Mouse (Mus musculus): ENCODE results near the gene Isyna1. TPM values are rescaled to one million over a fixed set of nuclear protein-coding genes. Genes with fewer than 3 reads are reported as not detected.
A peak's percentile ranks its signal among the peaks of the same experiment; 100 is the strongest.

Gene Isyna1
- polyA plus RNA-seq, 1 experiment from 2014 or later = 87.1 TPM

DNA sequence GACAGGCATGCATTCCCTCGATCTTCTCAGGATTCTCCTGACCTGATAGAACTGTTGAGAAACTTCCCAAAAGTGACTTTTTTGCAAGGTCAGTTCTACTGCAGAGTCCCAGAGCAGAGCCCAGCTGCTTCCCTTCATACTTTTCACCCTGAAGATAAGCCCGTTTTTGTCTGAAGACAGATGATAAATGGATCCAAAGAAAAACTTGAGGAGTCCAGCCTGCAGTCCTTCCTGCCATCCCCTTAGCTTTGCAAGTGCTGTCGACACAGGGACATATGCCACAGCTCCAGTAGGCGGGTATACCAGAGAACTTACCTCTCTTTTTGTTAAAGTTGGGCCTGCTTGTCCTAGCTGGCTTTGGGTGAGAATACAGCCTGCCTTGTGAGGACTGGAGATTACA is 32.8 kb upstream of the Isyna1 start:
- Histone ChIP-seq H3K9me3 (replicated peaks) (no peaks in the 10 kb centered on the region), H3K36me3 (ENCODE audit: poor library complexity, severe bottlenecking) (no peaks in the 10 kb centered on the region), H3K27ac (no peak overlapping the region), H3K4me2 (no peak overlapping the region), H3K27me3 (no peaks in the 10 kb centered on the region), H3K4me3 (no peak overlapping the region), H3K4me1 (peaks cover 13% of the 10 kb centered on the region), H3K9ac (no peak overlapping the region)
- ATAC-seq = no peak
- WGBS = 80% methylated on average over 4 of the region's 4 CpGs

DNA sequence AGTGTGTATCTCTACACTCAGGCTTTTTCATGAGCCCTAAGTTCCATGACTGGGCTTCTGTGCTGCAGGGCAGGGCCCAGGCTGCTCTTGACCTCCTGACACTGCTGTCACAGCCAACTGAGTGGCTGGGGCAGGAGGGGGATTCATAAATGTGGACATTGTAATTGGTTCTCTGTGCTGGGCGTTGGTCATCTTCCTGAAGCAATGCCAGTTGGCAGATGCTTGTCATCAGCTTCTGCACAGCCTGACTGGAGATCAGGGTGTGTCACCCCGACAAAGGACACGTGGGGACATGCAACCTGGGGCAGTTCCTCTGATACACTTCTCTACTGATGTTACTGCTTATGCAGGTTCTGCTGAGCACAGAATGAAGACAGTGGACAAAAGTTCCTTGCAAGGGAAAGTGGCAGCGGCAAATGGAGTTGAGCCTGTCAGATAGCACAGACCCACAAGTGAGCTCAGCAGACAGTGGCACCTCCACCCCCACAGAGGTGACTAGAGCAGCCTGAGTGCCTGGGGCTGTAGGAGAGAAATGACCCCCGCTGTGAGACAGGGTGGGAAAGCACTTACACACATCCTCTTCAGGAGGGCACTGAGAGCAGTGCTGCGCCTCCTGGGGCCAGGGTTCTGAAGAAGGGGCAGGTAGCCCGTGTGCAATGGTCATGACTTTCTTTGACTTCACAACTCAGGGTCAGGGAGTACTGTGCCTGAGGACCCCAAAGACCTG is 32.2 kb upstream of the Isyna1 start:
- H3K4me2 ChIP-seq = no peak overlapping the region
- no peaks in the 10 kb centered on the region for H3K27me3 ChIP-seq
- no peak overlapping the region for H3K9ac ChIP-seq
- peaks cover 13% of the 10 kb centered on the region for H3K4me1 ChIP-seq
- H3K4me3 ChIP-seq = no peak overlapping the region
- no peak overlapping the region for H3K27ac ChIP-seq
- 87% methylated on average over 7 of the region's 7 CpGs for WGBS
- H3K9me3 ChIP-seq (replicated peaks) = no peaks in the 10 kb centered on the region
- ATAC-seq = no peak
- H3K36me3 ChIP-seq (ENCODE audit: poor library complexity, severe bottlenecking) = no peaks in the 10 kb centered on the region

DNA sequence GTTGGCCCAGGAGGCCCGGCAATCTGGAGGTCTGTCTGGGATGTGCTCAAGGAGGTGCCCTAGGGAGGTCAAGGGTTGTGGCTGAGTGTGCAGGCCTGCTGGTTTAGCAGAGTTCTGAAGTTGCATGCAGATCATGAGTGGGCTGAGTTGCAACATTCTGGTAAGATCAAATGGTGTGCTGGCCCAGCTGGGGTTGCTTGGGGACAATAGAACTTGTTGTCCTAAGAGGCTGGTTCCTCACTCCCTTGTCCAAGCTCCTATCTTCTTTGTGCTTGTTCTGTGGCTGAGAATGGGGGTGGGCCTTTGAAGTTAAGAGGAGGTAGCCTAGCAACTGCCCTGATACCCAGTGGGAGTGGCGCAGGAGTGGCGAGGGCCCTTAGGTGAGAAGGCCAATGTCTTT is 31.4 kb upstream of the Isyna1 start:
- Histone ChIP-seq H3K9me3 (replicated peaks) (no peaks in the 10 kb centered on the region), H3K4me1 (peaks cover 13% of the 10 kb centered on the region), H3K4me2 (no peak overlapping the region), H3K9ac (no peak overlapping the region), H3K4me3 (no peak overlapping the region), H3K27me3 (no peaks in the 10 kb centered on the region), H3K27ac (no peak overlapping the region), H3K36me3 (ENCODE audit: poor library complexity, severe bottlenecking) (no peaks in the 10 kb centered on the region)
- no peak for ATAC-seq
- 90% methylated on average over 3 of the region's 3 CpGs for WGBS

DNA sequence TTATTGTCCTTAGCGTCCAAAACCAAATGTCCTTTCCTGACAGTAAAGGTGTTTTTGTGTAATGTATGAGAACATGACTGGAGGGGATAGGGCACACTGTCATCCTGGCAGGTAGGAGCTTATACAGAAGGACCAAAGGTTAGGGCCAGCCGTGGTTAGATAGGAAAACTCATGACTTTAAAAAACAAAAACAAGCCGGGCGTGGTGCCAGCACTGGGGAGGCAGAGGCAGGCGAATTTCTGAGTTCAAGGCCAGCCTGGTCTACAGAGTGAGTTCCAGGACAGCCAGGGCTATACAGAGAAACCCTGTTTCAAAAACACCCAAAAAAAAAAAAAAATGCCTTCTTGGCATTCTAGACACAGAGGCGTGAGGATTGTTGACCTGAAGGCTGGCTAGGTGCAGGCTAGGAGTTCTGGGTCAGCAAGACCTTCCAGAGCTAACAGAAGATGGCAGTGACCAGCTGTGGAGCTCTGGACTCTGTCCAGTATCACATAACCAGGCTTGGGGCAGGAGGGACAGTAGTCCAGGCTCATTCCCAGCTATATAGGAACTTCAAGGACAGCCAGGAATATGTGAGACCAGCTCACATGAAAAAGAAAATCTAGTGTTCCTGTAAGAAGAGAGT is 30.3 kb upstream of the Isyna1 start:
- 91% methylated on average over 6 of the region's 6 CpGs for WGBS
- H3K9ac ChIP-seq = no peak overlapping the region
- H3K27ac ChIP-seq = no peak overlapping the region
- no peaks in the 10 kb centered on the region for H3K9me3 ChIP-seq (replicated peaks)
- ATAC-seq = no peak
- H3K36me3 ChIP-seq (ENCODE audit: poor library complexity, severe bottlenecking) = no peaks in the 10 kb centered on the region
- peaks cover 13% of the 10 kb centered on the region for H3K4me1 ChIP-seq
- no peak overlapping the region for H3K4me3 ChIP-seq
- H3K27me3 ChIP-seq = no peaks in the 10 kb centered on the region
- H3K4me2 ChIP-seq = no peak overlapping the region

DNA sequence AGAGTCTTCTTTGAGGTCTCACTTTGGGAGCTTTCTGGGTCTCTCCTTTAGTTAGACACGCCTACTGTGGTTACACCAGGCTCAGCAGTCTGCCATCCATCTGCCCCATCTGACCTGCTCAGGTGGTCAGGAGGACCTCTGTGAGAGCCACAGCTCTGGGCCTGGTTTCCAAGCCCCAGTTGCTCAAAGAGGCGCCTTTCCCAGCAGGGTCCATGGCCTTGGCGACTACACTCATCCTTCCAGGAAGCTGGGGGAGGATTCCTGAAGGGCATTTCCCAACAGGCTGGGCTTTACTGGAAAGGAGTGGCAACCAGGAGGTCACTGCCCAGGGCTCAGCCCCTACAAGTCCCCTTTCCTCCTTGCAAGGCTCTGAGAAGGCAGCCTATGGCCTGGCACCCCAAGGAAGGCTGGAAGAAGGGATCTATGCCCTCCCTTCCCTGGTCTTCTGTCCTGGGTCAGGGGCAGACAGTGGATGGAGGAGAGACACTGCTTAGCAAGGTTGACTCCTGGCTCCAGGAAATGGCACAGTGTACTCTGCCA is 29.4 kb upstream of the Isyna1 start:
- ATAC-seq = no peak
- Histone ChIP-seq H3K36me3 (ENCODE audit: poor library complexity, severe bottlenecking) (no peaks in the 10 kb centered on the region), H3K27ac (no peak overlapping the region), H3K9me3 (replicated peaks) (no peaks in the 10 kb centered on the region), H3K4me1 (peaks cover 13% of the 10 kb centered on the region), H3K4me3 (no peak overlapping the region), H3K9ac (no peak overlapping the region), H3K27me3 (no peaks in the 10 kb centered on the region), H3K4me2 (no peak overlapping the region)
- 83% methylated on average over 3 of the region's 3 CpGs for WGBS

DNA sequence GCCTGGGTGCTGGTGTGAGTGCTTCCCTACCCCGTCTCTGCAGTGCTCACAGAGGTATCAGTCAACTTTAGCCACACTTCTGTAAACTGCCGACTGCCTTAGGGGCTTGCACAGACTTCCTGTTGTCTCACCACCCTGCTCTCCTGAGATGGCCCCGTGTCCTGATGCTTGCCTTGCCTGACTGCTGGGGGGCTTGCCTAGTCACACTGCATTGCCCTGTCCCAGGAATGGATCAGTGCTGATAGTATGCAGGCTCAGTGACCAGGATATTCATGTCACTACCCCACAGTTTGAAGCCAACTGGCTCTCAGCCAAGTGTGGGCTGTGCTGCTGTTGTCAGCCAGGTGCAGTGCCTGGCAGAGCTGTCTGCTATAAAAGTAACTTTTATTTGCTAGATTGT is 28.6 kb upstream of the Isyna1 start:
- H3K9ac ChIP-seq = 0 out of 2 replicates have a peak overlapping the region, but pooled peaks have one; percentile 8
- ATAC-seq = no peak
- WGBS = 78% methylated on average over 3 of the region's 3 CpGs
- H3K4me2 ChIP-seq = no peak overlapping the region
- no peaks in the 10 kb centered on the region for H3K9me3 ChIP-seq (replicated peaks)
- H3K4me1 ChIP-seq = peaks cover 13% of the 10 kb centered on the region
- no peaks in the 10 kb centered on the region for H3K36me3 ChIP-seq (ENCODE audit: poor library complexity, severe bottlenecking)
- no peak overlapping the region for H3K4me3 ChIP-seq
- H3K27ac ChIP-seq = no peak overlapping the region
- H3K27me3 ChIP-seq = no peaks in the 10 kb centered on the region

DNA sequence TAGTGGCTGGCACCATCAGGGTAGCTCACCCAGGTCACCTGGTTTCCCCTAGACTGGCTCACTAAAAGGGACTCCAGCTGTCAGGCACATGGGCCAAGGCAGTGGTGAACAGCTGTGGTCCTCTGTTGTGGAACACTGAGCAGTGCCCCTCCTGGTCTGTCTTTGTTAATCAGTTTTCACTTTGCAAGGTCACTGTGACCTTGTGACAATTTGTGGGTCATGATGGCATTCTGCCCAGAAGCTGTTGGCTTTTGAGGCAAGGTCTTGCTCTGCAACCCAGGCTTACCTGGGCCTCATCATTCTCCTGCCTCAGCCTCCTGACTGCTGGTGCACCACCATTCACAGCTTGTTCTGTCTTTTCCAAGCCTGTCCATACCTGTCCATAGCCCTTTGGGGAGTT is 23.8 kb upstream of the Isyna1 start:
- H3K9me3 ChIP-seq (replicated peaks) = no peaks in the 10 kb centered on the region; the same call in 1 of the 2 replicates
- H3K36me3 ChIP-seq (ENCODE audit: poor library complexity, severe bottlenecking) = peaks cover 24% of the 10 kb centered on the region
- no peak overlapping the region for H3K27ac ChIP-seq
- no peak overlapping the region for H3K4me3 ChIP-seq
- H3K9ac ChIP-seq = no peak overlapping the region
- no peak for ATAC-seq
- peaks cover 6% of the 10 kb centered on the region for H3K4me1 ChIP-seq
- H3K4me2 ChIP-seq = no peak overlapping the region
- no peaks in the 10 kb centered on the region for H3K27me3 ChIP-seq

DNA sequence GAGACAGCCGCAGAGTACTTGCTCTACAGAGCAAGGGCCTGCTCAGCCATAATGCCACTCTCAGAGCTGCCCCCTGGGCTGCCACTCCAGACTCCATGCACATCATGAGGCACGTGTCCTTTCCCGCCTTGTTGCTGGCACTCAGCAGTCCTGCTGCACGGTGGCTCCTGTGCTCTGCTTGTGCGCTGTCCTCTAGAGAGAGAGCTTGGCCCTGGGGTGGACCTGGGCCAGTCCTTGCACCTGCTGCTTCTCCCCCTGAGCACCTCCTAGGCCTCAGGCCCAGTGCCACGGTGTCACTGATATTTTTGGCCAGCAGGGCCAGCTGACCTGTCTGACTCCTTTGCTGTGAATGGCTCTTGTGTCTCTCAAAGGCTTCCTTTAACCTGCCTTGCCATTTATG is 23.2 kb upstream of the Isyna1 start:
- Histone ChIP-seq H3K9me3 (replicated peaks) (no peaks in the 10 kb centered on the region; the same call in 1 of the 2 replicates), H3K9ac (no peak overlapping the region), H3K4me2 (no peak overlapping the region), H3K36me3 (ENCODE audit: poor library complexity, severe bottlenecking) (peaks cover 25% of the 10 kb centered on the region), H3K27me3 (no peaks in the 10 kb centered on the region), H3K4me3 (no peak overlapping the region), H3K27ac (no peak overlapping the region), H3K4me1 (no peaks in the 10 kb centered on the region)
- no peak for ATAC-seq
- WGBS = 82% methylated on average over 6 of the region's 6 CpGs

DNA sequence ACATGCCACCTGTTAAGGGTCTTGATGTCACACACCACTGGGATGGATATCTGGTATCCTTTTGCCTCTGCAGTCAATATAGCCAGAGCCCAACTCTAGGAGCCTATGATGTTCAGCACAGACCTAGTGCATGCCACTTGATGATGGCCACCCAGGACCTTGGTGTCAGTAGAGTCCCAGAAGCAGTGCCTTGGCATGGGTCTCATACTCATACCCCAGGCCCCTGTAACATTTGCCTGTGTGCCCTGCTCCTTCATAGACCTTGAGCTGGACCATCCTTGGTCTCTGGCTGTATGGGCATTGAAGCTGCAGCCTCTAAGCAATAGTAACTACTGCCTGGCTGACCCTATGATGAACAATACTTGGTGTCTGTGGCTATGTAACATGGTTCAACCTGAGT is 19.9 kb upstream of the Isyna1 start:
- H3K27ac ChIP-seq = no peak overlapping the region

DNA sequence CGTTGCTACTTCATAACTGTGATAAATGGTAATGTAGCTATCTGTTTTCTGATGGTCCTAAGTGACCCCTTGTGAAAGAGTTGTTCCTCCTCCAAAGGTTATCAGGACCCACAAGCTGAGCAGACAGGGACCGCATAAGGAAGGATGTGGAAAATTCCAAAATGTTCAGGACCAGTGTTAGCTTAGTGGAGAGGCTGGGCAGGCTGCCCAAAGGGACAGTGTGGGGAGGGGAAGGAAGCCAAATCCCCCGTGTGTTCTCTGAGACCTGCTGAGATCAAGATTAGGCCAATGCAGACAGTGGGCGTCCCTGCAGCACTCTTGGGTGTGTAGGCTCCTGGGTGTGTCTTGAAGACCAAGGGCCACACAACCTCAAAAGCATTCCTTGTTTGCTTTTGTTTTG is 19.3 kb upstream of the Isyna1 start:
- Histone ChIP-seq H3K36me3 (ENCODE audit: poor library complexity, severe bottlenecking) (peaks cover 46% of the 10 kb centered on the region), H3K9me3 (replicated peaks) (no peaks in the 10 kb centered on the region; the same call in 1 of the 2 replicates), H3K27ac (no peak overlapping the region), H3K4me1 (no peaks in the 10 kb centered on the region), H3K4me3 (no peak overlapping the region), H3K27me3 (no peaks in the 10 kb centered on the region), H3K4me2 (no peak overlapping the region), H3K9ac (no peak overlapping the region)
- WGBS = 93% methylated on average over 4 of the region's 4 CpGs
- ATAC-seq = no peak

More for the DNA sequence above, 19.9 kb upstream of the Isyna1 start:
- Histone ChIP-seq H3K4me2 (no peak overlapping the region), H3K36me3 (ENCODE audit: poor library complexity, severe bottlenecking) (peaks cover 44% of the 10 kb centered on the region), H3K9me3 (replicated peaks) (no peaks in the 10 kb centered on the region; the same call in 1 of the 2 replicates), H3K4me3 (no peak overlapping the region), H3K9ac (no peak overlapping the region), H3K4me1 (no peaks in the 10 kb centered on the region), H3K27me3 (no peaks in the 10 kb centered on the region)
- ATAC-seq = no peak

DNA sequence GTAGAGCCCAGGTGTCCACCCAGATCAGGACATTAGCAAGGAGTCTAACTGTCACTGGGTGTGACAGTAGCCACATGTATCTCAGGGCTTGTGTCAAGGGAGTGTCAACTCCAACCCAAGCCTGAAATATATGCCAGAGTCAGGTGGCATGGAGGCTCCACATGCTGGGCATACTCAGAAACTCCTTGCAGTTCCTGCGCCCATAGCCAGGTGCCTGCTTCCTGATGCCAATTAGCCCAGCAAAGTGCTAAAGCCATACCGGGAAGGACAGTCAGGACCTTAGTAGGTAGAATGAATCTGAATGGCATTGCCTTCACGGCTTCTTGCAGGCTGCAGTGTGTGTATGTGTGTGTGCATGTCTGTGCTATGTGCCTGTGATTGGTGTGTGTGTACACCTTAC is 17.0 kb upstream of the Isyna1 start:
- Histone ChIP-seq H3K9ac (no peak overlapping the region), H3K36me3 (ENCODE audit: poor library complexity, severe bottlenecking) (peaks cover 69% of the 10 kb centered on the region), H3K27me3 (no peaks in the 10 kb centered on the region), H3K4me2 (no peak overlapping the region), H3K4me1 (no peaks in the 10 kb centered on the region), H3K4me3 (no peak overlapping the region), H3K9me3 (replicated peaks) (no peaks in the 10 kb centered on the region; the same call in 1 of the 2 replicates), H3K27ac (no peak overlapping the region)
- no peak for ATAC-seq
- WGBS = 99% methylated on average over 3 of the region's 3 CpGs

DNA sequence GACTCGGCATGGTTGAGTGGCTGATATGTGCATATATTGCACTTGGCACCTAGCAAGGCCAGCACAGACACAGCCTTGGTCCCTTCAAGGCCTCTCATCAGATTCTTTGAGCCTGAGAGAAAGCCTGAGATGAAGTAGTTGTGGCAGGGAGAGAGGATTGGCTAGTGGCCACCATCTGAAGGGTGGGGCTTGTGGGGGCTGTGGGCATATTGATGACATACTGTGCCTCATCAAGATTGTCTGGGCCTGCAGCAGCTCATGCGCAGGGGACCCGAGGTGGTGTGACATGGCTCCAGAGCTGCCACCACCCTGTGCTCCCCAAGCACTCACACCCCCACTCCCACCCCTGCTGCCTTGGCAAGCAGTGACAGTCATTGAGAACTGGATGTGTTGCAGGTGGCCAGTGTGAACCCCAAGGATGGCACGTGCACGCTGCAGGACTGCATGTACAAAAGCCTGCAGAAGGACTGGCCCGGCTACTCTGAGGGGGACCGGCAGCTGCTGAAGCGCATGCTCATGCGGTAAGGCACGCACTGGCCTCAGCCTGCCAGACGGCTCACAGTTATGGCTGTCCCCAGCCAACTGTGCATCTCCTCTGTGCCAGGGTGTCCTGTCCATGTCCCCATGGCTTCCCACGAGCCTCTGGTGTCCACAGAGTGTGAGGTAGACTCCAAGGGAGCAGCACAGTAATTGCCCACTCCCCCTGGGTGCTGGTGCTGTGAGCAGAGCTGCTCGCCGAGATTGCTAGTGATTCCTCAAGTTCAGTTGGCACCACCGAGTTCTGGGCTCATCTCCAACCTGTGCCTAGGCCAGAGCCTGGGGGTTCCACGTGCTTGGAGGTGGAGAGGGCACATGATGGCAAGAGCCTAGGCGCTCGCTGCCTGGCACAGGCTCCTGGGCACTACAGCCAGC is 10.4 kb upstream of the Isyna1 start:
- ATAC-seq = 0 out of 2 replicates have a peak, but pooled peaks have one; percentile 28
- 88% methylated on average over 18 of the region's 18 CpGs for WGBS
- Histone ChIP-seq H3K36me3 (ENCODE audit: poor library complexity, severe bottlenecking) (peaks cover 94% of the 10 kb centered on the region), H3K4me1 (no peaks in the 10 kb centered on the region), H3K4me2 (no peak overlapping the region), H3K9me3 (replicated peaks) (no peaks in the 10 kb centered on the region), H3K4me3 (no peak overlapping the region), H3K27ac (no peak overlapping the region), H3K9ac (no peak overlapping the region), H3K27me3 (no peaks in the 10 kb centered on the region)
